Mouse (Mus musculus) adrenal gland, postnatal 10 days (tissue): ENCODE results near the gene Krt222. TPM values are rescaled to one million over a fixed set of nuclear protein-coding genes. Genes with fewer than 3 reads are reported as not detected.
"Not testable (repeated sequence)": the region's sequence is repeated elsewhere in the genome, so short reads cannot be mapped to it uniquely, and the experiment has no call there.

Source experiments
- DNase-seq: peaks from one replicate; pipeline ENCODE4 v3.0.0; 2021; ENCODE audit warnings: mixed read lengths
- long read RNA-seq, 2 experiments: library from polyadenylated mRNA; stranded (forward); transcript quantifications; one replicate each; pipeline ENCODE4 v2.0.0; 2021
- total RNA-seq, 2 experiments: library from RNA; stranded (reverse); gene quantifications; 2 replicates each; pipeline ENCODE4 v1.2.3; 2021

Krt222 gene
- total RNA-seq: 1 to 10 TPM; 1.8 to 3.3 TPM
- long read RNA-seq, experiment 1, partial matches to known transcripts: 0 of 1 reads
- long read RNA-seq, experiment 1, other reads (novel, unspliced or antisense): 1 of 1 reads
- long read RNA-seq, experiment 2, partial matches to known transcripts: 0 of 3 reads
- long read RNA-seq, experiment 2, other reads (novel, unspliced or antisense): 0 of 3 reads

DNA sequence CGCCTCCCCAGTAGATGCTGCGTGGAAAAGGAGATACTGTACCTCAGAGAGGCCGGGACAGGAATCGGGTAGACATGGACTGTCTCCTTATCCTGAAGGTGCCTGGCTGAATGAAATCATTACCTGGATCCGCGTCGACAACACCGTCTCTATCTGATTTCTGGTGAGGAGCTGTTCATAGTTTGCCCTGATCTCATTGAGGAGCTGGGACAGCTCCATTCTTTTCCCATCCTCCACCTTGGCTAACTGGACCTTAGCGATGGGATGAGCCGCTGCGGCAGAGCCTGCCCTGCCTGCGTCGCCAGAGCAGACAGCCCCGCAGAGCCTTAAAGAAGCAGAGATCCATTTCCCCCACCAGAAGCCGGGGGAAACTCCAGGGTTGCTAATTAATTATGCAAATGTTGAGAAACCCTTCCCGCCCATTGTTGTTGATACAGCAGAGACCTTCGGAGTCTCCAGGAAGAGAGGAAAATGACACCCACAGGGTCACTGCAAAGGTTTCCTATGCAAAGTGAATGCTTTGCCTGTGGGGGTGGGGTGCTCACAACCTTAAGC lies at the start of gene Krt222:
Gene Krt222, minus strand, starts transcription at position 266 of the 555 bp plus-strand sequence.
- peak; percentile 24 for DNase-seq

DNA sequence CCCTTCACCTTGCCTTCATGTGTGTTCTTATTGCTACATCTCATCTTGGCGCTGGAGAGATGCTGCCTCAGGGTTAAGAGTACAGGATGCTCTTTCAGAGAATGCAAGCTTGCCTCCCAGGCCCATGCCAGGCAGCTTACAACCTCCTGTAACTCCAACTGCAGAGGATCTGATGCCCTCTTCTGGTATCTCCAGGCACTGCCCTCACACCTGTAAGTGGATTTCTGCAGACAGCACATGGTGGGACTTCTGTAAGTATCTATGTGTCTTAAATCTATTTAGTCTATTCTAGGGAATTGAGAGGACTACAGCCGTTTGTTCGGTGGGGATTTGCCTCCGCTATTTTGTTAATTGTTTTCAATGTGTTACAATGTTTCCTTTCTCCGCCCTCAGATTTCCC lies 49.0 kb upstream of the Krt222 start:
- peak; percentile 53 for DNase-seq

DNA sequence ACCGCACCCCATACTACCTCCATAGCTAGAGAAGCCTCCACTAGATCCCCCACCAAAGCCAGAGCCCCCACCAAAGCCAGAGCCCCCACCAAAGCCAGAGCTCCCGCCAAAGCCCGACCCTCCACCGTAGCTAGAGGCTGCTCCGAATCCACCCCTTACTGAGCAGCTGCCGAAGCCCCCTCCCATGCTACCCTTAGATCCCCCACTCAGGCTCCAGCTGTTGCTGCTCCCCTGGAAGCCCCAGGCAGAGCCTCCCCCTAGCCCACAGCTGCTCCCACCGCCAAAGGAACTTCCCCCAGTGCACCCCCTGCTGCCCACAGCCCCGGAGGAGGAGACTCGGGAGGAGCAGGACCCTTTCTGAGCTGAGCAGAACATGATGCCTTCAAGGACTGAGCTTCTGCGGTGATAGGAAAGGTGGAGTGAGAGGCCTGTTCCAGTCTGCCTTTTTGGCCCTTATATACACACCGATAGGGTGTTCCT lies 41.0 kb upstream of the Krt222 start, which contains the start of gene Krt24:
Gene Krt24, minus strand, starts transcription at position 430 of the 480 bp plus-strand sequence.
- DNase-seq: no peak

DNA sequence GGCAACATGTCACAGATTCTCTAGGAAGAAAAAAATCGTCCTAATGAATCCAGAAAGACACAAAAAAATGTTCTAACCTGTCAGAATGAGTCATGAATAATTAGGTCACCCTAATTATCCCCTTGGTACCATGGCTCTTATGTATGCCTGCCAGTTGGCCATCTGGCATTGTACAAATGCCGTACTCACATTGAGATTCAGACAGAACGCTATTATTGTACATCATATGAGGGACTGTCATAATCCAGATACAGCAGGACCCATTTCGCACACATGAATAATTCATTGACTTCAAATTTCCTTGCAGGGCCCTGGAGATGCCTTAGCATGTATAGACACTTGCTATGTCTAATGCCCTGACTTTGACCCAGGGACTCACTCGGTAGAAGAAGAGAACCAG lies 40.1 kb upstream of the Krt222 start:
- DNase-seq: no peak

DNA sequence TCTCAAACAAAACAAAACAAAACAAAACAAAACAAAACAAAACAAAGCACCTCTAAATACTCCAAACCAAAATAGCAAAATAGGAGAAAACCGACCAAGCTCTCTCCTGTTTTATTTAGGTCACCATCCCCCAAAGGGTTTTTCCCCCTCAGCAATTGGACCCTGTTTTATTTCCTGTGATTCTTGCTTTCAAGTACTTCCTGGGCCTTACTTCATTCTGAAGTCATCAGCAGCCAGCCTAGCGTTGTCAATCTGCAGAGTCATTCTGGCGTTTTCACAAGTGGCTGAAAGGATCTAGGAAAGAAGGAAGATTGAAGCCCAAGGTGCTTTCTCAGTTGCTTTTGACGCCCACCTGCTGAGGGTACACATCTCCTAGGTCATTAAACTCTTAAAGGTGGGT lies 39.4 kb upstream of the Krt222 start:
- no peak for DNase-seq

DNA sequence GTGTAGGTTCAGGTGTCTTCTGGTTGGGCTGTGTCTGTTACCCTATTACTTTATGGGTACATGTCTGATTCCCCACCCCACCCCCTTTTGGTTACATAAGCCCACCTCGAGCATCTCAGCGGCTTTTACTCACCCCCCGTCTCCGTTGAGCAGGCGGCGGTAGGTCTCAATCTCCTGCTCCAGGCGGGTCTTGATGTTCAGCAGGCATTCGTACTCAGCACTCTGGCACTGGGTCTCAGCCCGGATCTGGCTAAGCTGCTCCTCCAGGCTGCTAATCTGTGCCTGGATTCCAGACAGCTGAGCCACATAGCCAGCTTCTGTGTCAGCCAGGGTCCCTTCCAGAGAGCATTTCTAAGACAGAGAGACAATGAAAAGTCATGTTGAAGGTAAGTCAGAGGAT lies 37.2 kb upstream of the Krt222 start:
- no peak for DNase-seq

DNA sequence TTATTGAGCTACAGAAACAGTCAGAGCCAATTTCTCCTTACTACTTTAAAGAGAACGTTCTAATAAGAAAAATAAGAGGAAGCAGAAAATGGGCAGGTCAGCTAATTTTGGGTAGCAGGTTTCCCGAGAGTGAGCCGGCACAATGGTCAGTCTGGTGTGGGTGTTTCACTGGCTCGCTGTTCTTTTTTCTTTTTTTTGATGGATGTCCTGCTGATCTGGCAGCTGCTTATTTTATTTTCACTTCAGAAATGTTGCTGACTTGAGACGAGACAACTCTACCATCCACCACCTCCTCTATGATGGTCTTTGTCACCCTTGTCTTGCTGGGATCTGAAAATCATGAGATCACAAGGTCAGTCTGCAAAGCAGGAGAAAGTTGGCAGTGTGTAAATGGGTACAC lies 36.1 kb upstream of the Krt222 start:
- DNase-seq: no peak

DNA sequence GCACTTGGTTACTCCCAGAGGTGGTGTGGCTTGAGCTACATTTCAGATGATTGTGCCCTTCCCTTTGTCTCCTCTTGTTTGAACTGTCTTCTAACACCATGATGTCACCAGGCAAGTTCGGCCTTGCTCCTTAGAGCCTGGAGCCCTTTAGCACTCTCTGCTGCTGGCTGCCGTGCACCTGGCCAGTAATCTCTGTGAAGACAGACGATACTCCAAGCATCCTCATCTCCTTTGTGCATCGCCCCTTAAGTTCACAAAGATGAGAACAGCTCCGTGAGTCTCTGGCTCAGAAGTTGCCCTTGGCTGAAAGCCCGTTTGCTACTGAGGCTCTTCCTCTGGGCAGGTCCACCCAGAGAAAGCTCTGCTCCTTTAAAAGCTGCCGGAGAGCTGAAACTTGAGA lies 32.9 kb upstream of the Krt222 start:
- DNase-seq: no peak

DNA sequence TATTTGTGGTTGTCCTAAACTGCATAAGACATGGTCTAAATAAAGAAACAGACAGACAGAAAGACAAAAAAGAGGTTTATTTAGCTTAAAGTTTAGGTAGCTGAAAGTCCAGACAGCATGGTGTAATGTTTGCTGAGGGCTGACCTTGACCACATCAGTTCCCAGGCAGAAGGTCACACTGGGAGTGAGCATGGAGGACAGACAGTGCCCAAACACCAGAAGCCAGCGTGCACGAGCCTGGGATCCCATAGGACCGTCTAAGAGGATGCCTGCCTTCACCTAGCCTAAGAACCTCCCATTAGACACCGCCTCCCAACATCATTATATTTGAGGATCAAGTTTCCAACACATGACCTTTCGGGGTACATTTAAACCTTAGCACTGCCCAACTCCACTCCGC lies 31.7 kb upstream of the Krt222 start:
- no peak for DNase-seq

DNA sequence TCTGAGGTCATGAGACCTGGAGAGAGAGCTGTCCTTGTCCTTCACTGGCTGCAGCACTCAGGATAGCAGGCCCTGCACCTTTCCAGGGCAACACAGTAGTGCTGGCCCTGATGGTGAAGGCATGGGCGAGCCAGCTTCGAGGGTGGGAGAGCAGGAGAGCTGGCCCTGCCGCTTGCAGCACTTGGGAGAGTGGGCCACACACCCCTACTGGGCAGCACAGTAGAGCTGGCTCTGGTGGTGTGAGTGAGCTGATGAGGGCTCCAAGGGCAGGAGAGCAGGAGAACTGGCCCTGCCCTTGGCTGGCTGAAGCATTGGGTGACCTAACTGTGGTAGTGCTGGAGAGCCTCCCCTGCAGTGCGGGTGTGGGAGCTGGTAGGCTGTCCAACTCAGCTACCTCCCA lies 28.8 kb upstream of the Krt222 start:
- DNase-seq: no peak

DNA sequence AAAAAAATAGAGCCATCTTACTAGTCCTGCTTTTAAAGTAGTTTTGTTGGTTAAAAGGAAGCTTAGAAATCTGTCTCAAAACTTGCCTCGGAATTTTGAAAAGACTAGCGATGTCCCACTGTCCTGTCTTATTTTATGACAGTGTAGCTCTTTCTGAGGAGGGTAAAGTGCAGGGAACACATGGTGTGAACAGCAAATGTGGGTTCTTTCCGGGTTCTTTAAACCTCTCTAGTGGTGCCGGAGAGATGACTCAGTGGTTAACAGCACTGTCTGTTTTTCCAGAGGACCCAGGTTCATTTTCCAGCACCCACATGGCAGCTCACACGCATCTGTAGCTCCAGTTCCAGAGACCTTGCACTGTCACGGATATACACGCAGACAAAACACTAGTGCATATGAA lies 25.3 kb upstream of the Krt222 start:
- DNase-seq: no peak

DNA sequence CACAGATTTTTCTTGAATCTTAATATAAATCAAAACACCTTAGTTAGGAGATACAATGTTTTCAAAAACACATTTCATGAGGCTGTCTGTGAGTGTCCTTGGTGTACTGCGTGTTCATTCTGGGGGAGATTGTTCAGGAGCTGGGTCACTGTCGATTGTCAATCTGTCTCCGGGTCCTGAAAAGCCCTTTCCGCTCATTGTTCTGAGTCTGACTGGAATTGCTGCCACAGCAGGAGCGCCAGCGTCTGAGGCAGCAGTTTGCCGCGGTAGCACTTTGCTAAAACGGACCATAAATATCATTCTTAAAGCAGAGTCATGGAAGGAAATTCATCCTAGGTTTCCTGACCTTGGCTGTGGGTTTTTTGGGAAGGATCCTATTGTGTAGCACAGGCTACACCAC lies 21.9 kb upstream of the Krt222 start:
- no peak for DNase-seq

DNA sequence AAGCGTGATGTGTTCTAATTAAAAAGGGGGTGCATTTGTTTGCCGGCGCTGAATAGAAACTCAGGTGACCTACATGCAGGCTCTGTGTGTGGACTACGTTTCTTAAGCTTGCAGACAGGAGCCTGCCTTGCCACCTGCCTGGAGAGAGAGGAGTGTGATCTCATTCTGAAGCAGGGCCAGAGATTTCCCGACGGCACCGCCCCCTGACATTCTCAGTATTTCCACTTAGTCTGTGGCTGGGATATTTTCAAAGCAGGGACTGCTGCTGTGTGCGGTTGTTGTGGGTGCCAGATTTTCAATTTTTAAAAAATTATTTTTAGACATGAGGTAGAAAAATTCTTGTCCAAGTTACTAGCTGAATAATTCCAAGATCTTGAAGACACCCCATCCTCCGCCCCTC lies 21.3 kb upstream of the Krt222 start:
- DNase-seq: peak; percentile 40

DNA sequence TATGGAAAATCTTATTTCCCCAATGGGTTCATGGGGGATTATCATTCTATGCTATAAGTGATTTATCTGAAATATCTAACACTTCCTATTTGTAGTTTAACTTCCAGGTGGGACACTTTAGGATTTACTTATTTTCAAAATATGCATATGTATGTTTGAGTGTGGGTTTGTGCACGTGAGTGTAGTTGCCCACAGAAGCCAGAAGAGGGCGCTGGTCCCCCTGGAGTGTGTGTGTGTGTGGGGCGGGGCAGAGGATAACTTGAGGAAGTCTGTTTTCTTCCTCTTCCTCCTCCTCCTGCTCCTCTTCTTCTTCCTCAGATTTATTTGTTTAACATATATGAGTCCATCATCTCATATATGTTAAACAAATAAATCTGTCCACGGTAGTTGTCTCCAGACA lies 12.3 kb upstream of the Krt222 start:
- DNase-seq: no peak

DNA sequence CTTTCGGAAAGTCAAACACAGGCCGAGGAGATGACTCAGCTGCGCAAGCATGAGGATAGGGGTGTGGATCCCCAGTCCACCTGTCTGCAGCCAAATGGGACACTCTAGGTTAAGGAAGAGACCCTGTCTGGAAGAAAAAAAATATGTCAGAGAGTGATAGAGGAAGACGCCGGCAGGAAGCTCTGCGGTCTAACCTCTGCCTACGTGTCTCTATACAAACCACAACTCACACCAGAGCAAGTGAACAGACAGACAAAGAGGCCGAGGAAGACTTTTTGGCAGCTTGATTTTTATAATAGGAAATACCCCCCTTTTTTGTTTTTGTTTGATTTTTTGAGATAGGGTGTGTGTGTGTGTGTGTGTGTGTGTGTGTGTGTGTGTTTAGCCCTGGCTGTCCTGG lies 11.4 kb upstream of the Krt222 start:
- DNase-seq: no peak

DNA sequence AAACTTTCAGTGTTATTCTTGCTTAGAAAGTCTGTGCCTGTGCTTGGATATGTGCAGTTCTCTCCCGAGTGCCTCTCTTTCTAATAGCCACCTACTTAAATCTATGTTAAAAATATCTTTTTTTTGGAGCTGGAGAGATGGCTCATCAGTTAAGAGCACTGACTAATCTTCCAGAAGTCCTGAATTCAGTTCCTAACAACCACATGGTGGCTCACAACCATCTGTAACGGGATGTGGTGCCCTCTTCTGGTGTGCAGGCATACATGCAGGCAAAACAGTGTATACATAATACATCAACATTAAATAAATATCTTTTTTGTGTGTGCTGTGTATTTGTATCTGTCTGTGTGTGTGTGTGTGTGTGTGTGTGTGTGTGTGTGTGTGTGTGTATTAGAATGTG lies 10.0 kb upstream of the Krt222 start:
- no peak for DNase-seq

DNA sequence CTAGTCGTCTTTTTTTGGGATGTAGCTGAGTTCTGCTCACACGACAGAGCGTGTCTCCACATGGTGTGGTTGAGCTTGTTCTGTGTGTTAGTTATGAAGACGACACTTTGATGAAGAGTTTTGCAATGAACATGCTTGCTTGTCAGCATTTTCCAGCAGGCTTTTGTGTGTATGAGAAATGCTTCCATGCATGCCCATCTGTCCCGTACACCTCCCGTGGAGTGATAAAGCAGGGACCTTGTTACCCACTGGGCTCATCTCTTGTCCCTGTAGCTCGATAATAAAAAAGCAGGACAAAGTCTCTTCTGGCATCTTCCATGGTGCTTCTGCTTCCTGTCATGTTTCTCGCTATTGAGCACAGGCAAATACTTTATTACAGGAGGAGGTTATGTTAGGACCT lies 8.8 kb upstream of the Krt222 start:
- DNase-seq: no peak

DNA sequence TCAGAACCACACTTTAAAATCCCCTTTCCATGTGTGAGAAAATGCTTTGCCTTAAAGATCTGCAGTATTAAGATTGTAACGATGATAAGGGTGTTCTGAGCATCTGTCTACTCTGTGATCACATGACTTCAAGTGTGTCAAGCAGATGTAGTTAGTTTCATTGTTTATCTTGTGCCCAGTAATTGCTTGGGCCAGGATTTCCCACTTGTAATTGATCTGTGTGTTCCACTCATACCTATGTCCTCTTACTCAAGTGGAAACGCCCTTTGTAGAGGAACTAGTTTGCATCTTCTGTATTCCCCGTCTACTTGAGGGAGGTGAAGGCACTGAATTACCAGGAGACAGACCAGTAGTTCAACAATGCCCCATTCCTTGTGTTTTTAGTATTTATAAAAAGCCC lies 6.8 kb upstream of the Krt222 start:
- DNase-seq: no peak

DNA sequence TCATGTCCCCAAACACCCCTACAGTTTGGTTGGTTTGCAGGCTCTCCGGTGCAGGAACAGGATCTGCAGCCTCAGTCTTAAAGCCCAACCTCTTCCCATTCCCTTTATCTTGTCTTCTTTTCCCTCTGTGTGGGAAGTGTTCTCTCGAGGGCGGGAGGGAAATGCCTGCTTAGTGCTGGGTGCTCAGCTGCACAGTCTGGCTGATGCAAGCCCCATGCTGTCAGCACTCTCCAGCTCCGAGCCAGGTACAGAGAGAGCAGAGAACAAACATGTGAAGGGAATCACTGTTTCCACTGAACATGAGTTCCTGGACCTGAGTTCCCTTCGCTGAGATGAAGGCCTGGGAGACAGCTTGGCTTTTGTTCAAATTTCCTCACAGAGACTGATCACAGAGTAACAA lies 6.4 kb upstream of the Krt222 start:
- DNase-seq: no peak

DNA sequence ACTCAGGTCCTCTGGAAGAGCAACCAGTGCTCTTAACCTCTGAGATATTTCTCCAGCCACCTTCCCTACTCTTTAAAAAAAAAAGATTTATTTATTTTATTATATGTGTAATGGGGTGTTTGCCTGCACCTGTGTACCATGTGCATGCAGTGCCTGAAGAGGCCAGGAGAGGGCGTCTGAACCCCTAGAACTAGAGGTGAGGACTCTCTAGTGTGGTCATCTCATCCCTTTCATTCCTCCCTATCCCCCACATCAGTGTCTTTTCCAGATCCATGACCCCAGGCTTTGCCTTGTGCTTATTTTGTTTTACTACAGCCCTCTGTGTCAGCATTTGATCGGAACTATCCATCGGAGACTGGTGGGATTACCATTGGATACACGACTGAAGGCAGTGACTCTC lies 5.2 kb upstream of the Krt222 start:
- peak; percentile 55 for DNase-seq

DNA sequence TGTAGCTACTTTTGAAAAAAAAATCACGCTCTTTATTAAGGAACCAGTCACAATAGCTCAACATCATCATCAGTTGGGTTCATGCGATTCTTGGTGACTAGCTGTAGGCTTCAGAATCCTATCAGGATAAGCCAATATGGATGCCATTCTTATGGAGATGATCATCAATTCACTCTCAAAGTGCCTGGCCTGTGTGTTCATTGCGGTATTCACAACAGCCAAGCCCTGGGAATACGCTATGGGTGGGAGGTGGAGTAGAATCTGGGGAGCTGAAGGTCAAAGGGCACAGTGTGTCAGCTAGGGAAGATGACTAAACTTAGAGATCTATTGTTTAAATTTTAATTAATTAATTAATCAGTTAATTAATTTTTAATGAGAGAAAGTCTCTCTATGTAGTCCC lies 4.0 kb upstream of the Krt222 start:
- no peak for DNase-seq

DNA sequence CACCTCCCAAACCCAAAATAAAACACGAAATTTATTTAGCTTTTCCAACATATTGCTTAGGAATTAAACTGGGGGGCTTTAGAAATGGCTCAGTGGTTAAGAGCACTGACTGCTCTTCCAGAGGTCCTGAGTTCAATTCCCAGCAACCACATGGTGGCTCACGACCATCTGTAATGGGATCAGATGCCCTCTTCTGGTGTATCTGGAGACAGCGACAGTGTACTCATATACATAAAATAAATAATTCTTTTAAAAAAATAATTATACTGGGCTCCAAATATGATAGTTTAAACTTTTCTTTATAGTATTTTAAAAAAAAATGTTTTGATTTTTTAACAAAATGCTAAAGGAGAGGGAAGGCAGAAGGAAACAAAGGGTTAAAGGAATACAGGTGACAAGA lies 634 bp upstream of the Krt222 start:
- DNase-seq: not testable (repeated sequence)

DNA sequence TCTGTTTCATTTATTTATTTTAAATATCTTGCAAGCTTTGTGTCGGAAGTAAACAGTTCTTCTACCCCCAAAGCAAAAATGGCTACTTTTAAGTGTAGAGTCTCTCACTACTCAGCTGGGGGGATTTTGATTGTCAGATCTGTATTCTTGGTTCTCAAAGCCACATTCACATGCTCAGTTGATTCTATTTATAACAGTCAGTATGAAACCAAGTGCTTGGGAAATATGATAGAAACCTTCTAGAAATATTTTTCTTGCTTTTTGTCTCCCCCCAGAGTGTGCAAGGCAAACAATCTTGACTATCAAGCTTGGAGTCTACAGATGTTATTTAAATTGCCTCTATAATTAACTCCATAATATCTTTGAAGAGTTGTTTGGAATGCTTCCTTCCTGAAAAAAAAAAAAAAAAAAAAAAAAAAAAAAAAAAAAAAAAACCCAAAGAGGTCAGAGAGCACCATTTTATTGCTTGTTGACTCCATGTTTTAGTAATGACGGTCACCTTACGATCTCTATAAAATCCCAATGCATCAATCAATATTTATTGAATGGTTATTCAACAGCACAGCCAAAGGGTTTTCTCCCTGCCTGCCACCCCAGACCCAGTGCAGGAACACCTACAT lies 575 bp downstream of the Krt222 start:
- no peak for DNase-seq

DNA sequence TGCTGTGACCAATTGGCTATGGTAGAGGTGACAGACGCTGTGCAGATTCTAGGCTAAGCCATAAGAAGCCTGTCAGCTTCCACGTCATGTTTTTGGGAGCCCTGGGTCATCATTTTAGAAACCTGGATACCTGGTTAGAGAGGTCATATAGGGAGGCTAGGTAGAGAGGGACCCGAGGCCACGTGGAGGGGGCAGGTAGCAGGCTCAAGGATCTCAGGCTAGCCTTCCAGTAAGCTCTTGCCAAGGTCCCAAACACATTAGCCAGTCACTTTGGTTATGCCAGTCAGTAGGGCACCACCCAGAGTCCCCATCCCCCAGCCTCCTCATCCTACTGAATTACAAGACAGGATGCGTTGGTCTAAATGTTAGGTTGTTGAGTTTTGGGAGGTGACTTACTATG lies 1.8 kb downstream of the Krt222 start:
- no peak for DNase-seq
